Mouse (Mus musculus) G1E (cell line): Measurements from ENCODE around the gene Psmb6.

ENCODE experiments used
- CTCF ChIP-seq: IDR thresholded peaks from 2 replicates; pipeline ENCODE4 v1.5.1; 2012; ENCODE audit warnings: low read depth, low read length, inconsistent platforms, mixed read lengths
- GATA1 ChIP-seq: IDR thresholded peaks from 2 replicates; pipeline ENCODE4 v1.6.1; 2012; ENCODE audit warnings: borderline replicate concordance, low read length, inconsistent platforms, mixed read lengths
- GATA2 ChIP-seq: IDR thresholded peaks from 2 replicates; pipeline ENCODE4 v1.6.1; 2012; ENCODE audit warnings: low read depth, low read length, inconsistent platforms, borderline replicate concordance
- TAL1 ChIP-seq: conservative IDR thresholded peaks from 2 replicates; pipeline ENCODE4 v1.6.1; 2012; ENCODE audit warnings: low read depth, low read length, inconsistent platforms, mixed read lengths

DNA sequence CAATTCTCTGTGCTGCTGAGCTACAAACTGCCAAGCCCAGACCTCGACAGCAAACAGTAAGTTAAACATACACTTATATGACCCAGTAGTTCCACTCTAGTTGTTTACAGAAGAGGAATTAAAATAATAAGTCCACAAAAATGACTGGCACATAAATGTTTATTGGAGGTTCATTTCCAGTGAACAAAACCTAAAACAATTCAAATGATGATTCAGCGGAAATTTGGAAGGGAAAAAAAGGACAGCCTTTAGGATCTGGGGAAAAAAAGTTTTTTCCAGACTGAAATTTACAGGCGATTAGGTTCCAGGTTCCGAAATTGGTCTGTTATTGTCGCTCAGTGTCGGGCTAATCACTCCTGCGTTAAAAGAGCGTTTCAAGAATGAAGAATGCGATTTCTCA lies 14.3 kb downstream of the Psmb6 start:
- TF ChIP-seq CTCF (no peak), GATA1 (no peak), GATA2 (no peak), TAL1 (no peak)
